Mouse (Mus musculus) right cerebral cortex, postnatal 10 days (tissue): ENCODE measurements at regions not wholly inside any gene's neighbourhood (a gene's known extent, or its start where the extent isn't known, plus 50 kb on each side); places are given as distances from the start of the nearest gene placed in this dataset.
A peak's percentile ranks its signal among the peaks of the same experiment; 100 is the strongest.
"Not testable (repeated sequence)": the region's sequence is repeated elsewhere in the genome, so short reads cannot be mapped to it uniquely, and the experiment has no call there.

Experiments
- DNase-seq, 2 experiments: peaks; one replicate each; pipeline ENCODE4 v3.0.0; 2021; ENCODE audit warnings: low spot score in 2 of 2

DNA sequence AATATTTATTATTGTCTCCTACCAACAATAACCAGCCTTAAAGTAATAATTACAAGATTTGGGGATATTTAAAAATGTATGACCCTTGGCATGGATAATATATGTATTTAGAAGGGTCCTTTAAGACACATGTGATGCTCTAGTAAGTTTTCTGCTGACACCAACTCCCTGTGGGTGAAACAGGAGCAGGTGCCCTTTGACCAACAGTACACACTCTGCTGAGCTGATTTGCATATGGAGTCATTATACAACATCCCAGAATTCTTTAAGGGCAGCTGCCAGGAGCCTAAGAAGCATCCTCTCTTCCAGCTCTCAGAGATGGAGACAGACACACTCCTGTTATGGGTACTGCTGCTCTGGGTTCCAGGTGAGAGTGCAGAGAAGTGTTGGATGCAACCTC lies 274.1 kb downstream of the Rpia start:
- no peak for DNase-seq

DNA sequence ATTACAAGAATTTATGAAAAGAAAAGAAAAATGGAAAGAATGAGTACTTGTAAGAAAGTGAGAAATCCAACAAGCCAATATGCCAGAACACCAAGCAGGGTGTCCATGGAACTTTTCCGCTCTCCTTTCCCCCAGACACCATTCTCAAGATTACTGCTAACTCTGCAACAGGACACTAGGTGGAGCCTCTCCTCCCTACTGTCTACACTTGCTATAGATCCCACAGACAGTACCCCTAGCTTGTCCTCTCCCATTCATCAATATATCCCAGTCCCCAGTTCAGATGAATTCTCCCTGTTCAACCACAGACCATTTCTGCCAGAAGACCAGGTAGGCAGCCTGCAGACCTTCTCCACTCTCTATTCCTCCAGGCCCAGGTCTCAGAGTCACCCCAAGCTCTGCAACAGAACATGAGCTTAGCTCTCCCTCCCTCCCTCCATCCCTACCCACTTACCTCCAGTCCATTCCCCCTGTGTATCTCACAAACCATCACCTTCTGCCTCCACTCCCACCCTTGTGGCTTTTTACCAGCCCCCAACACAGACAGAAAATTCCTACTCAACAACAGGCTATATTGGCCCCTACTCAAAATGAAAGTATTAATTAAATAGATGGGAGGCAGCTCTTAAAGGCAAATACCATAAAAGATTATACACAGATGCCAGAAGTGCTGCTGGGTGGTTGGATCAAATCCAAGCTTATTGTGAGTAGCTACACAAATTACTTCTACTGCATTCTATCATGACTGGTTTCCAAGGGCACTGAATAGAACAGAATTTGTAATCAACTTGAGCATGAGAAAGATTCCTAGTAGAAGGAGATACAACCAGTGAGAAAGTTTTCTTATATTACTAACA lies 323.2 kb downstream of the Rpia start:
- DNase-seq = no peak

DNA sequence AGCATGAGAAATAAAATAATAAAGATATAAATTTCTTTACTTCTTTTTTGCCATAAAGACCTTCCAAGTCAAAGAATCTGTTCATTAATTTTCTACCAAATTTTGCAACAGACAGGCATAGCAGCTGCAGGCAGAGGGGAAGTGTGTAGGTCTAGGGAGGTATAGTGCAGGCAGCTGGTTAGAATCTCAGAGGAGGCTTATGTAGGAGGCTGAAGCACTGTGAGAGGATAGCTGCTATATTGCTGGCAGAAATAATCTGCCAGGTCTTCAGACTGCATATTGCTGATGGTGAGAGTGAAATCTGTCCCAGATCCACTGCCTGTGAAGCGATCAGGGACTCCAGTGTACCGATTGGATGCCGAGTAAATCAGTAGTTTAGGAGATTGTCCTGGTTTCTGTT lies 334.8 kb downstream of the Rpia start:
- DNase-seq = no peak

DNA sequence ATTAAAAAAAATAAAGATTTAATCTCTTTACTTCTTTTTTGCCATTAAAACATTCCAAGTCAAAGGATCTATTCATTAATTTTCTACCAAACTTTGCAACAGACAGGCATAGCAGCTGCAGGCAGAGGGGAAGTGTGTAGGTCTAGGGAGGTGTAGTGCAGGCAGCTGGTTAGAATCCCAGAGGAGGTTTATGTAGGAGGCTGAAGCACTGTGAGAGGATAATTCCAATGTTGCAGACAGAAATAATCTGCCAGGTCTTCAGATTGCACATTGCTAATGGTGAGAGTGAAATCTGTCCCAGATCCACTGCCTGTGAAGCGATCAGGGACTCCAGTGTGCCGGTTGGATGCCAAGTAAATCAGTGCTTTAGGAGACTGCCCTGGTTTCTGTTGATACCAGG lies 357.3 kb downstream of the Rpia start:
- not testable (repeated sequence) for DNase-seq

DNA sequence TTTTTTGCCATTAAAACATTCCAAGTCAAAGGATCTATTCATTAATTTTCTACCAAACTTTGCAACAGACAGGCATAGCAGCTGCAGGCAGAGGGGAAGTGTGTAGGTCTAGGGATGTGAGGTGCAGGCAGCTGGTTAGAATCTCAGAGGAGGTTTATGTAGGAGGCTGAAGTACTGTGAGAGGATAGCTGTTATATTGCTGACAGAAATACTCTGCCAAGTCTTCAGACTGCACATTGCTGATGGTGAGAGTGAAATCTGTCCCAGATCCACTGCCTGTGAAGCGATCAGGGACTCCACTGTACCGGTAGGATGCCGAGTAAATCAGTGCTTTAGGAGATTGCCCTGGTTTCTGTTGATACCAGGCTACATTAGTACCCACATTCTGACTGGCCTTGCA lies 385.7 kb downstream of the Rpia start:
- DNase-seq = not testable (repeated sequence)

DNA sequence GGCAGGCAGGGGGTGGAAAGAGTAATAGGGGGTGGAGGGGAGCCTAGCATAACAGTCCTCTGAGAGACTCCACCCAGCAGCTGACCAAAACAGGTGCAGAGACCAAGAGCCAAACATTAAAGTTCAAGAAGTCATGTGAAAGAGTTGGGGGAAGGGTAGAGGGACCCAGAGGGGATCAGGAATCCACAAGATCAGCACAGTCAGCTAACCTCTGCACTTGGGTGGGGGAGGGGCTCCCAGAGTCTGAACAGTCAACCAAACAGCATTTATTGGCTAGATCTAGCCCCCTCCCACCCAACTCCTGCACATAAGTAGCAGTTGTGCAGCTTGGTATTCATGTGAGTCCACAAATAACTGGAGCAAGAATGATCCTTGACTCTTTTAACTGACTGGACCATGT lies 402.2 kb downstream of the Rpia start:
- not testable (repeated sequence) for DNase-seq

DNA sequence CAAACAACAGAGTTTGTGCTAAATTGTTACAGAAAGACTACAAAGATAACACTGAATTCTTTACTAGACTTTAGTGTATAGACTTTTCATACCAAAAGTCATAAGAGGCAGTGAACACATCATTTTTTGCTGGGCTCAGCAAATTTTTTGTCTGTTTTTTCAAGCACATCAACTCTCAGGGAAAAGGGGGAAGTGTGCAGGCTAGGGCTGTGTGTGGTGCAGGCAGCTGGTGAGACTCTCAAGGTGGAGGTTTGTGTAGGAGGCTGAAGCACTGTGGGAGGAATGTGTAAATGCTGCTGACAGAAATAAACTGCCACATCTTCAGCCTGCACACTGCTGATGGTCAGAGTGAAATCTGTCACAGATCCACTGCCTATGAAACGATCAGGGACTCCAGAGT lies 405.6 kb downstream of the Rpia start:
- DNase-seq = peak in 1 of 2 experiments; percentile 20

DNA sequence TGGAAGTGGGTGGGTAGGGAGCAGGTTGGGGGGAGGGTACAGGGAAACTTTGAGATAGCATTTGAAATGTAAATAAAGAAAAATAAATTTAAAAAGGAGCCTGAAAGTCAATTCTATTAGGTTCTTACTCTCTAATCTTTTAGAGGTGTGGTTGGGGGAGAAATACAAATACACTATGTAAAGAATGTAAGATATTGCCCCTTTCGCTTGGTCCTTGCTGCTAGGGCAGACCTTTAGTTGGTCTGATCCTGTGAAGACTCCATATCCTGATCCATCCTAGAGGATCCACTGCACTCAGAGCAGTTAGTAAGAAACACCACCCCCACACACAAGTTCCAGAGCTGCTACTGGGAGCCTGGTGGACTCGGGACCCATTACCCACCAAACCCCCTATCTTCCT lies 412.7 kb downstream of the Rpia start:
- not testable (repeated sequence) for DNase-seq

DNA sequence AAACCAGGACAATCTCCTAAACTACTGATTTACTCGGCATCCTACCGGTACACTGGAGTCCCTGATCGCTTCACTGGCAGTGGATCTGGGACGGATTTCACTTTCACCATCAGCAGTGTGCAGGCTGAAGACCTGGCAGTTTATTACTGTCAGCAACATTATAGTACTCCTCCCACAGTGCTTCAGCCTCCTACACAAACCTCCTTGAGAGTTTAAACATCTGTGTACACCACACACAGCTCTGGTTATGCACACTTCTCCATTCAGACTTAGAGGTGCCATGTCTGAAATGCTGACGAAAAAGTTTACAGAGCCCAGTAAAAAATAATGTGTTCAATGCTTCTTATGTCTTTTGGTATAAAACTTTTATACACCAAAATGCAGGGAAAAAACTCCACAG lies 420.2 kb downstream of the Rpia start:
- DNase-seq = not testable (repeated sequence)

DNA sequence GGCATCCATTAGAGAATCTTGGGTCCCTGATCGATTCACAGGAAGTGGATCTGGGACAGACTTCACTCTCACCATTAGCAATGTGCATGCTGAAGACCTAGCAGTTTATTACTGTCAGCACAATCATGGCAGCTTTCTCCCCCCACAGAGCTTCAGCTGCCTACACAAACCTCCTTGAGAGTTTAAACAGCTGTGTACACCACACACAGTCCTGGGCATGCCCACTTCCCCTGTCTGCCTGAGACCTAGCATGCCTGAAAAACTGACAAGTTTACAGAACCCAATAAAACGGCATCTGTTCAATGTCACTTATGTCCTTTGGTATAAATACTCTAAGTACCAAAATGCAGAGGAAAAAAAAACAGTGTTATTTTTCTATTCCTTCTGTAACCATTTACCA lies 435.7 kb downstream of the Rpia start:
- no peak for DNase-seq

DNA sequence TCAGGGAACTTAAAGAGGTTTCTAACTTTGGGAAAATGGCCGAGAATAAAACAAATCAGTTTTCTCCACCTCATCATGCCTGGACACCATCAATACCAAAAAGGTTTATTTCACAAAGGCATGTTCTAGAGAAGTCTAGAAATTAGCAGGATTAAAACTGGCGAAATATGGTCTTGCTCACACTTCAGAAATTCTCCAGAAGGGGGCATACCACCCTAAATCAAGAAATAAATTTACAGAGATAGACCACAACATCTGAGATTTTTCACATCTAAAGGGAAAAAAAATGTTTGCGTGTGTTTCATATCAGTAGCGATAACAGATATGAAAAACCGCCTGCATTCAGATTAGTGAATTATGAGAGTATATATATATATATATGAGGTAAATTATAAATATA lies 449.9 kb downstream of the Rpia start:
- DNase-seq = no peak

DNA sequence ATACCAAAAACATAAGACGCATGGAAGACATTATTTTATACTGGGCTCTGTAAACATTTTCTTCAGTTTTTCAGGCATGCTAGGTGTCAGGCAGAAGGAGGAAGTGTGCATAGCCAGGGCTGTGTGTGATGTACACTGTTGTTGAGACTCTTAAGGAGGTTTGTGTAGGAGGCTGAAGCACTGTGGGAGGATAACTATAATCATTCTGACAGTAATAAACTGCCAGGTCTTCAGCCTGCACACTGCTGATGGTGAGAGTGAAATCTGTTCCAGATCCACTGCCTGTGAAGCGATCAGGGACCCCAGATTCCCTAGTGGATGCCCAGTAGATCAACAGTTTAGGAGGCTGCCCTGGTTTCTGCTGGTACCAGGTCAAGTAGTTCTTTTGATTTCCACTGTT lies 451.3 kb downstream of the Rpia start:
- DNase-seq = not testable (repeated sequence)

DNA sequence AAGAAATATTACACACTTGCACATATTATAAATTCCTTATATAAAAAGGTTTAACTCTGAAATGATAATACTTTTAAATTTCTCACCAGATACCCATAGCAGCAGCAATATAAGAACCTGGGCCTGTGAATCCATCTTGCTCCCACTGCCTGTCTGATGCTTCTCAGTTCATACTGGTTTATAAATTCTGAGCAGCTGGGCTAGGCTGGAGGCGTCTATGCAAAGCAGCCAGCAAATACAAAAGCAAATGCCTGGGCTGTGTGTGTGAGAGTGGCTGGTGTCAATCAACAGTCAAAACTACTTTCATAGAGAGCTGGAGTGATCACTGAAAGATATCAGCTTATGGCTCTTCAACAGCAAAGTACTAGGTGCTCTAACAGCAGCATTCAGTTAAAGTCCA lies 476.7 kb downstream of the Rpia start:
- no peak for DNase-seq

DNA sequence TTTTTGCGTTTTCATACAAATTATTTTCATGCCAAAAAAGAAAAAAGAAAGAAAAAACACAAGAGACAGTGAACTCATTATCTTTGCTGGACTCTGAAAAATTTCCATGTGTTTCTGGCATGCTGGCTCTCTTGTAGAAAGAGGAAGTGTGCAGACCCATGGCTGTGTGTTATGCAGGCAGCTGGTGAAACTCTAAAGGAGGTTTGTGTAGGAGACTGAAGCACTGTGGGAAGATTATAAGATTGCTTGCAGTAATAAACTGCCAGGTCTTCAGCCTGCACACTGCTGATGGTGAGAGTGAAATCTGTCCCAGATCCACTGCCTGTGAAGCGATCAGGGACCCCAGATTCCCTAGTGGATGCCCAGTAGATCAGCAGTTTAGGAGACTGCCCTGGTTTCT lies 477.4 kb downstream of the Rpia start:
- DNase-seq = peak in 1 of 2 experiments; percentile 18

DNA sequence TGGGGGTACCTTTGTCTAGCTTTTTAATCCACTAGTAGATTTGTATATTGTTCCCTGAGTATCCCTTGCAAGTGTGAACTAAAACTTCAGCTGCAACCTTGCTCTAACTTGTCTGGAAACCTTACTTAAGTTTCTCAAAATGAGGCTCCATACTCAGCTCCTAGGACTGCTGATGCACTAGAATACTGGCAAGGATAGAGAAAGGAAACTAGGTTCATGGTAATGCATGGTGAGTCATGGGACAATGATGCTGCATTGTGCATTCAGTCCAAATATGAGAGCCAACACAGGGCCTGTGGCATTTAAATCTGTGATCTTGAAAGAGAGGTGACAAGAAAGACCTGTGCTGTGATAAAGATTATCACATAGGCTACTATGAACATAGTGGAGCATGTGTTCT lies 490.9 kb downstream of the Rpia start:
- not testable (repeated sequence) for DNase-seq

DNA sequence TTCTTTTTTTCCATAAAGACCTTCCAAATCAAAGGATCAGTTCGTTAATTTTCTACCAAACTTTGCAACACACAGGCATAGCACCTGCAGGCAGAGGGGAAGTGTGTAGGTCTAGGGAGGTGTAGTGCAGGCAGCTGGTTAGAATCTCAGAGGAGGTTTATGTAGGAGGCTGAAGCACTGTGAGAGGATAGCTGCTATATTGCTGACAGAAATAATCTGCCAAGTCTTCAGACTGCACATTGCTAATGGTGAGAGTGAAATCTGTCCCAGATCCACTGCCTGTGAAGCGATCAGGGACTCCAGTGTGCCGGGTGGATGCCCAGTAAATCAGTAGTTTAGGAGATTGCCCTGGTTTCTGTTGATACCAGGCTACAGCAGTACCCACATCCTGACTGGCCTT lies 531.8 kb downstream of the Rpia start:
- not testable (repeated sequence) for DNase-seq

DNA sequence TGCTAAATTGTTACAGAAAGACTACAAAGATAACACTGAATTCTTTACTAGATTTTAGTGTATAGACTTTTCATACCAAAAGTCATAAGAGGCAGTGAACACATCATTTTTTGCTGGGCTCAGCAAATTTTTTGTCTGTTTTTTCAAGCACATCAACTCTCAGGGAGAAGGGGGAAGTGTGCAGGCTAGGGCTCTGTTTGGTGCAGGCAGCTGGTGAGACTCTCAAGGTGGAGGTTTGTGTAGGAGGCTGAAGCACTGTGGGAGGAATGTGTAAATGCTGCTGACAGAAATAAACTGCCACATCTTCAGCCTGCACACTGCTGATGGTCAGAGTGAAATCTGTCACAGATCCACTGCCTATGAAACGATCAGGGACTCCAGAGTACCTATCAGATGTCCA lies 551.9 kb downstream of the Rpia start:
- peak in 1 of 2 experiments; percentile 25 for DNase-seq

DNA sequence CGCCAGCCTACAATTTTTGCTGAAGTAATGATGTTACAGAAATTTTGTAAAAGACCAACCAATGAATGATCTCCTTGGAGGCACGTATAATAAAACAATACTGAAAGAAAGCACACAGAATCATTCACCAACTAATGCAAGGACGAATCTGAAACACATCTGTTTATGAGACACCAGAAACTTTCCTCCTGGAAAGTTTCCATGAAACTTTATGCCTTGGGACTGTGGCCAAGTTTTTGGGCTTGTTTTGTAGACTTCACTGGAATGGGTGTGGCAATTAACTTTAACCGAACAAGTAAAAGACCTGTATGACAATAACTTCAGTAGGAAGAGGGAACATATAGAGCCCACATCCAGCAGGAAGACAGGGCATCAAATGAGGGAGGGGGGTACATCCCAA lies 564.9 kb downstream of the Rpia start:
- no peak for DNase-seq

DNA sequence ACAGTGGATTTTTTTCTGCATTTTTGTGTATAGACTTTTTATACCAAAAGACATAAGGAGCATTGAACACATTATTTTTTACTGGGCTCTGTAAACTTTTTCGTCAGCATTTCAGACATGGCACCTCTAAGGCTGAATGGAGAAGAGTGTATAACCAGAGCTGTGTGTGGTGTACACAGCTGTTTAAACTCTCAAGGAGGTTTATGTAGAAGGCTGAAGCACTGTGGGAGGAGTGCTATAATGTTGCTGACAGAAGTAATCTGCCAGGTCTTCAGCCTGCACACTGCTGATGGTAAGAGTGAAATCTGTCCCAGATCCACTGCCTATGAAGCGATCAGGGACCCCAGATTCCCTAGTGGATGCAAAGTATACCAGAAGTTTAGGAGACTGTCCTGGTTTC lies 575.4 kb downstream of the Rpia start:
- not testable (repeated sequence) for DNase-seq

DNA sequence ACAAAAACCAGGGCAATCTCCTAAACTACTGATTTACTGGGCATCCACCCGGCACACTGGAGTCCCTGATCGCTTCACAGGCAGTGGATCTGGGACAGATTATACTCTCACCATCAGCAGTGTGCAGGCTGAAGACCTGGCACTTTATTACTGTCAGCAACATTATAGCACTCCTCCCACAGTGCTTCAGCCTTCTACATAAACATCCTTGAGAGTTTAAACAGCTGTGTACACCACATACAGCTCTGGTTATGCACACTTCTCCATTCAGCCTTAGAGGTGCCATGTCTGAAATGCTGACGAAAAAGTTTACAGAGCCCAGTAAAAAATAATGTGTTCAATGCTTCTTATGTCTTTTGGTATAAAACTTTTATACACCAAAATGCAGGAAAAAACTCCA lies 576.3 kb downstream of the Rpia start:
- DNase-seq = not testable (repeated sequence)
